Mouse (Mus musculus) limb, embryonic 10.5 days (tissue): ENCODE data around the gene Gga3. TPM values are rescaled to one million over a fixed set of nuclear protein-coding genes. Genes with fewer than 3 reads are reported as not detected.
A peak's percentile ranks its signal among the peaks of the same experiment; 100 is the strongest.

Experiments used
- DNase-seq: peaks from one replicate; pipeline ENCODE4 v3.0.0-alpha.2; 2017; ENCODE audit warnings: low spot score
- H3K27ac ChIP-seq: fragments of 300-500 bp; sonication (generic); 2 replicates; pipeline ENCODE4 v1.5.1; 2016; ENCODE audit warnings: mild to moderate bottlenecking
- H3K27me3 ChIP-seq: fragments of 300-500 bp; sonication (generic); 2 replicates; pipeline ENCODE4 v1.6.1; 2016; ENCODE audit warnings: low read depth, mild to moderate bottlenecking; ENCODE audit not compliant: poor library complexity, severe bottlenecking
- H3K36me3 ChIP-seq: fragments of 300-500 bp; sonication (generic); 2 replicates; pipeline ENCODE4 v1.6.1; 2016; ENCODE audit warnings: mild to moderate bottlenecking, moderate library complexity
- H3K4me1 ChIP-seq: fragments of 300-500 bp; sonication (generic); 2 replicates; pipeline ENCODE4 v1.6.1; 2016
- H3K4me3 ChIP-seq: fragments of 300-500 bp; sonication (generic); 2 replicates; pipeline ENCODE4 v1.5.1; 2016; ENCODE audit warnings: mild to moderate bottlenecking, moderate library complexity
- H3K9me3 ChIP-seq: fragments of 300-500 bp; sonication (generic); replicated peaks from 2 replicates; pipeline ENCODE4 v1.6.1; 2016; ENCODE audit warnings: mild to moderate bottlenecking
- WGBS: fragments of 180-500 bp; shearing (Covaris S2); methylation state at CpG from one replicate; pipeline ENCODE4 v1.1.7; 2016; 5-methylcytosine and 5-hydroxymethylcytosine counted together
- polyA plus RNA-seq: library from polyadenylated mRNA; unstranded; fragments of >200 nt; fragmentation: Nextera tagmentation; extraction: Ambion mirVana; gene quantifications from 2 replicates; pipeline ENCODE4 v1.2.1, GENCODE M21; 2016

Gga3 gene
- polyA plus RNA-seq, 1 experiment from 2014 or later = 34.9 TPM

DNA sequence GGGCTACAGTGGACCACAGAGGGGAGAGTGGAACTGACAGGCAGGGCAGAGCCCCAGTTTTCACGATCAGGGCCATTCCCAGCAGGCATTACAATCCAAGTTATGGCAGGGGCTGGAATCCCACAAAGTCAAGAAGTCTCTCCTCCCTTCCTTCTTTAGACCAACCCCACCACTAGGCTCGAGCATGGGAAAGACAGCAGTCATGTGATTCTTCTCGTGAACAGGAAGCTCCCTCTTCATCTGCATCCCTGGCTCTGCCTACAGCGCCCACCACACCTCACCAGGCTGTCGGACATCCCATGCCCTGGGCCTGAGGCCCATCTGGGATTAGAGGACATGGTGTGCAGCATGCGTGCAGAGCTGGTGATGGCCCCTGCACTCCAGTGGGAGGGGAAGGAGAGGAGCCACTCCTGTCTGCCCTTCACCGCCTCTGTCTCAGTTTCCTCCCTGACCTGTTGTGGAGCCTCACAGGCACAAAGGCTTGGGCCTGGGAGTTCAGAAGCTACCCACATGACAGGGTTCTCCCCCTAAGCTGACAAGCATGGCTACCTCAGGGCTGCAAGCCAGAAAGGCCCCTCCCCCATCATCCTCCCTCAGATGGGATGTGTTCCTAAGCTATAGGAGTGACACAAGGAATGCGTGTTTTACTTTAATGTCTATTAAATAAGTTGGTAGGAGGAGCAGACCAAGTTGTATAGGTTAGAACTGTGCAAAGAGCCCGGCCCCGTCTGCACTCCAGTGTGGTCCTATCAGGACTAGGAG is 10.7 kb upstream of the Gga3 start:
- Histone ChIP-seq H3K36me3 (peaks cover 35% of the 10 kb centered on the region), H3K9me3 (no peaks in the 10 kb centered on the region), H3K4me1 (peaks cover 24% of the 10 kb centered on the region), H3K27me3 (no peaks in the 10 kb centered on the region), H3K27ac (no peak overlapping the region), H3K4me3 (0 out of 2 replicates have a peak overlapping the region, but pooled peaks have one; percentile 0)
- no peak for DNase-seq
- 92% methylated on average over 10 of the region's 10 CpGs for WGBS

DNA sequence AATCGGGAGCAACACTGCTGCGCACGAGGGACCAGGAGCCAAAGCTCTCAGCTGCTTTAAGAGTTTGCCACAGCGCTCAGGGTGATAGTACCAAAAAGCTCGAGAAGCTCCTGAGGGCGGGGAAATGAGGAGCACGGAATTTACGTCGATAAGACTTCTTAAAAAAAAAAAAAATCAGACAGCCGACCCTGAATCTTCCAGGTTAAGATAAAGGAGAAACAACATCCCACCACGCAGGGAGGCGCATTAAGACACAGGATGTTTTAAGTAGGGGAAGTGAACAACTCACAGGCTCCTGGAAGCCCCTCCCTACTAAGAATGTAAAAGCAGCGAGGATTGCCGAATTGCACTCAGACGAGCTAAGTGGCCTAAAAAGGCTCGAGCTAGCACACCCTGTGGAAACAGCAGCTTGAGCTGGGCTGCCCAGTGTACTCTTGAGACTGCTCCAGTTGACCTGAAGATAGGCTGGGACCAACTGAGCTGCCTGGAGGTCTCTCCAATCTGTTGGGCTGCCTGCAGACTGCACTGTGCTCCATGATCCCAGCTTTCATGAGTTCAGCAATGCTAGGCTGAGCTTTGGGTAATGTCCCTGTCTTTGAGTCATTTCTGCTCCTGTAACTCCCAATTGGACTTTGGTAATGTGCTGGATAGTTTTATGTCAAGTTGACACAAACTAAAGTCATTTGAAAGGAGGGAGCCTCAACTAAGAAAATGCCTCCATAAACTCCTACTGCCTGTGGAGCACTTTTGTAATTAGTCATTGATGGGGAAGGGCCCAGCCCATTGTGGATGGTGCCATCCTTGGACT is 9.5 kb upstream of the Gga3 start:
- peaks cover 24% of the 10 kb centered on the region for H3K4me1 ChIP-seq
- H3K4me3 ChIP-seq = peak overlapping the region; percentile 72
- H3K27ac ChIP-seq = peak overlapping the region; percentile 86
- WGBS = under 1% methylated on average over 16 of the region's 16 CpGs
- no peaks in the 10 kb centered on the region for H3K27me3 ChIP-seq
- no peaks in the 10 kb centered on the region for H3K9me3 ChIP-seq
- peaks cover 44% of the 10 kb centered on the region for H3K36me3 ChIP-seq
- DNase-seq = peak; percentile 37

DNA sequence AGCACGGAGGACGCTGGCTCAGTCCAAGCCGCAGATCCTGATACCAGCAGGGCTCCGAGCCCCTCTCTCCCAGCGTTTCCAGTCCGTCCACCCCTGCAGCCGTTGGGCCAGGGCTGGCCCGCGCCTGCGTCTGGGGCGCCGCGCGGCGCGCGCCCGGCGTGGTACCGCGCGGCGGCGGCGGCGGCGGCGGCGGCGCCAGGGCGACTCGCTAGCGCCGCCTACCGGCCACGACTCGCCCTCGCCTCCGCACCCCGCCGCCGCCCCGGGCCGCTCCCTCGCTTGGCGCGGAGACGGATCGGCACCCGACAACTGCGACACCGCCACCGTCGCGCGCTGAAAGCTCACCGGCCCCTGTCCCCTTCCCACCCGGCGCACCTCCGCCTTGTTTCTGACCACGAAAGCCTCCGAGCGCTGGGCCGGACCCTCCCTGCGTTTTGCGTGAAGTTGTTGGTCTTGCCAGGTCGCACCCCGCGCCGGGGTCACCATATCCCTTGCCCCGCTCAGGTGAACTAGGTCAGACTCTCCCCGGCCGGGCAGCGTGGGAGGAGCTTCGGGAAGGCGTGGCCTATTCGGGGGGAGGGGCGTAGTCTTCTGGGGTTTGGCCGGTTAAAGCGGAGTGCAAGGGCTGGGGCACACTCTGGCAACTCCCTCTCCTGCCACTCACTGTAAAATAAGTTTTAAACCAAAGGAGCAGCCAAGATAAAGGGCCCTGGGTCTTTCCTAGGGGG is 8.7 kb upstream of the Gga3 start, which contains the start of gene Mif4gd:
Mif4gd (minus strand) TSS at position 560 of the 728 bp plus-strand sequence.
- WGBS = under 1% methylated on average over 69 of the region's 80 CpGs
- Histone ChIP-seq H3K4me1 (peaks cover 24% of the 10 kb centered on the region), H3K36me3 (peaks cover 50% of the 10 kb centered on the region), H3K9me3 (no peaks in the 10 kb centered on the region), H3K27ac (peak within 1 kb of the TSS; percentile 86), H3K27me3 (no peaks in the 10 kb centered on the region), H3K4me3 (peak within 1 kb of the TSS; percentile 72)
- peak; percentile 91 for DNase-seq

DNA sequence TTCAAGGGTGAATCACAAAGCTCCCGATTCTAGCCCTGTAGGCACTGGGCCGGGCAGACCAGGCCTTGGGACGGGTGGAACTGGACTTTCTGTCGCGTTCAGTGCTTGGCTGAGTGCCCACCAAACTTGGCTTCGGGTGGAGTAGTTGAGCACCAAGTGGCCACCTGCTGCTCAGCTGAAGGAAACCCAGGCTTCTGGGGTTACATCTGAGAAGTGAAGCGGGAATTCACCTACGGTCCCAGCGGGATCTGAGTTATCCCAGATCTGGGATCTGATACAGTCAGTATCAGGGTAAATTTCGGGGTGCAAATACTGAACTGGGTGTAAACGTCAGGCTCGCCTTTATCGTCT is 8.2 kb upstream of the Gga3 start:
- Histone ChIP-seq H3K27ac (peak overlapping the region; percentile 86), H3K27me3 (no peaks in the 10 kb centered on the region), H3K4me3 (peak overlapping the region; percentile 72), H3K4me1 (peaks cover 21% of the 10 kb centered on the region), H3K36me3 (peaks cover 50% of the 10 kb centered on the region), H3K9me3 (no peaks in the 10 kb centered on the region)
- 3% methylated on average over 13 of the region's 13 CpGs for WGBS
- no peak for DNase-seq

DNA sequence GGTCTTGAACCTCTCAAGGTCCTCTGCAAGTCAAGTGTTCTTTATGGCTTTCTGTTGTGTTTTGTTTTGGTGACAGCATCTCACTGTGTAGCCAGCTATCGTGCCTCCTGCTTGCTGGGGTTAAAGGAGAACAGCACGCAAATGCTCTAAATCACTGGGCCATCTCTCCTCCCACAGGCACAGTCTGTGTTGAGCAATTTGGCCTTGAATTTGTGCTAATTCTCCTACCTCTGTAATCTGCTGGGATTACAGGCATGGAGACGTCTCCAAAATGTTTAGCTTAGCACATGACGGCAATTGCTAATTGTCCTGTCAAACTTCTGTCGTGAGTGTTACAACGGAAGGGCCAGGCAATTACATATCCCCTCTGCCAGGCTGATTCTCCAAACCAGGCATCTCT is 7.3 kb upstream of the Gga3 start:
- H3K27ac ChIP-seq = no peak overlapping the region
- WGBS = 65% methylated on average over 6 of the region's 6 CpGs
- H3K4me3 ChIP-seq = no peak overlapping the region
- no peaks in the 10 kb centered on the region for H3K9me3 ChIP-seq
- peaks cover 55% of the 10 kb centered on the region for H3K36me3 ChIP-seq
- no peak for DNase-seq
- no peaks in the 10 kb centered on the region for H3K27me3 ChIP-seq
- H3K4me1 ChIP-seq = peaks cover 21% of the 10 kb centered on the region

DNA sequence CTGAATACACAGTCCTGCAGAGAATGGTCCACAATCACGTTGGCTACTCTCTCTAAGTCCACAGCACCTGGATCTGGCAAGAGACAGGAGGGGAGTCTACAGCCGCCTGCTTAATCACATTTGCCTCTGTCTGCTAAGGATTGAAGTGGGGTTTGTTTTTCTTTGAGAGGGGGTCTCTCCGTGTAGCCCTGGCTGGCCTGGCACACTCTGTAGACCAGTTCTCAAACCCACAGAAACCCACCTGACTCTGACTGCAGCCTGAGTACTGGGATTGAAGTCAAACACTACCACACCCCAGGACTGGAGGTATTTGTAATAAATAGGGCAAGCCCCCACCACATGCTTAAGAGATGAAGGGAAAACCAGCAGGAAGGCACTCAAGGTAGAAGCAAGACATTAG is 5.7 kb upstream of the Gga3 start:
- Histone ChIP-seq H3K36me3 (peaks cover 52% of the 10 kb centered on the region), H3K27ac (no peak overlapping the region), H3K9me3 (no peaks in the 10 kb centered on the region), H3K4me3 (no peak overlapping the region), H3K27me3 (no peaks in the 10 kb centered on the region), H3K4me1 (peaks cover 29% of the 10 kb centered on the region)
- WGBS = 75% methylated on average over 3 of the region's 3 CpGs
- no peak for DNase-seq

DNA sequence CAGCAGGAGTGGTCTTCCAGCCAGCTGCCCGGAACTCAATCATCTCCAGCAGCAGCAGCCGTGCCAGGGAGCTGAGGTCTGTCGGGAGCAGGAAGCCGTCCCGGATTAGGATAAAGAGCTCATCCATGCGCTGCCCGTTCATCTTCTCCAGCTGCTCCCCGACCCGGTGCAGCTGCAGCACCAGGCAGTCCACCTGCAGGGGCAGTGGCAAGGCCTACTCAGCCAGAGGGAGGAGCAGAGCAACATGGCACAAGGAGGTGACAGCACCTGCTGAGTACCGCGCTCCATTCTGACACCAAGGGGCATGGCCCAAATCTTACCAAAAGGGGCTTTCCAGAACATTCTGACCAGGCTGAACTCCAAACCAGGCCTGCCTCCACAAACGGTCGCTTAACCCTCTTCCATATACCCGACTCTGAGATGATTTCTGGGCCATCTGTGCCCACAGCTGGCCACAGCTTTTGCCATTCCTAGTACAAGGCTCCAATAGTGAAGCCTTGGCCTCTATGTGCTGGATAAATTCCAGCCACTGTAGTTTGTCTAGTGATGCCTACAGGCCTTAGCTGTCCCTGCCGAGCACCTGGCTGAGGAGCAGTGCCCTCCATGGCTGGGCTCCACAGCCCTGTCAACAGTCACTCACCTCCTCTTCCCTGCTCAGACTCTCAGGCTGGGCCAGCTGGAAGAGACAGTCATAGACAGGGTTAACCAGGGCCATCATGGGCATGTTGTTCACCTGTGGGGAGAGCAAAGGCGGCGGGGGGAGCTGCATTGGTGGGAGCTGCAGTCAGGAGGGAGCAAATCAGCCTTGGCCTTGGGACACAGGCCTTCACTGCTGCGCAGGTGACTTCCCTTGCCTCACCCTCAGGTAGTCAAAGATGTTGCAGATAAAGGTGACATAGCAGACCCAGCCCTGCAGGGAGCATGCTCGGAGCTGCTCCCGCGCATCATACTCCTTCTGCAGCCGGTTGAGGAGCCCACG is 4.9 kb upstream of the Gga3 start:
- H3K4me3 ChIP-seq = peak overlapping the region; percentile 9; the same call in 1 of the 2 replicates
- 87% methylated on average over 23 of the region's 23 CpGs for WGBS
- H3K4me1 ChIP-seq = peaks cover 29% of the 10 kb centered on the region
- DNase-seq = no peak
- H3K27ac ChIP-seq = no peak overlapping the region
- no peaks in the 10 kb centered on the region for H3K27me3 ChIP-seq
- H3K36me3 ChIP-seq = peaks cover 51% of the 10 kb centered on the region
- no peaks in the 10 kb centered on the region for H3K9me3 ChIP-seq

DNA sequence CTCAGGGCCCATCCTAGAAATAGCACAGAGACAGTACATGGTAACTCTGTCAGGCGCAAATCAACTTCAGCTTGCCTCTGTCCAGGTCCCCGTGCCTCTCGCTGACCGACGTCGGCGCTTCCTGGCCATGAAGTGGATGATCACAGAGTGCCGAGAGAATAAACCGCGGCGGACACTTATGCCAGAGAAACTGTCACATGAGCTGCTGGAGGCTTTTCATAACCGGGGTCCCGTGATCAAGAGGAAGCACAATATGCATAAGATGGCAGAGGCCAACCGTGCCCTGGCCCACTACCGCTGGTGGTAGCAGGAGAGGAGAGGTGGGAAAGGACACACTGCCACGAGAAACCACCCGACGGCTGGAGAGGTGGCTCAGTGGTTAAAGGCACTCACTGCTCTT is 2.9 kb upstream of the Gga3 start:
- Histone ChIP-seq H3K4me3 (no peak overlapping the region), H3K27me3 (no peaks in the 10 kb centered on the region), H3K4me1 (peaks cover 27% of the 10 kb centered on the region), H3K9me3 (no peaks in the 10 kb centered on the region), H3K27ac (no peak overlapping the region), H3K36me3 (peaks cover 57% of the 10 kb centered on the region)
- WGBS = 97% methylated on average over 18 of the region's 18 CpGs
- no peak for DNase-seq

DNA sequence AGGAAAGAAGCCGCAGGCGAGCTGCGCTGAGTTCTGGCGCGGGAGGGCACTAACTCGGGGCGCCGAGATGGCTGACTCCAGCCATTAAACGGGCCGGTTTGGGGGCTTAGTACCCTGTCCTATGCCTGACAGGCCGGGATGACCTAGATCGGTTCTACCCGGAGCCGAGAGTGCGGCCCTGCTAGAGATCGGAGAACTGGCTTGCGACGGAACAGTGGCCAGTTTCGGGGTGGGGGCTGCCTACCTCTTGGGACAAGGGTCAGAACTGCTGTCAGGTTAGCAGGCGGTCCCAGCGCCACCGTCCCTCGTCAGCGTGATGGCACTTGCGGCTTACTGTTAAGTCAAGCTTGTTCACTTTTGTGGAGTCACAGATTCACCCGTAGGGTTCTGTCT is 449 bp upstream of the Gga3 start:
- Histone ChIP-seq H3K4me1 (peaks cover 23% of the 10 kb centered on the region), H3K27me3 (no peaks in the 10 kb centered on the region), H3K36me3 (peaks cover 67% of the 10 kb centered on the region), H3K9me3 (no peaks in the 10 kb centered on the region), H3K4me3 (peak overlapping the region; percentile 100), H3K27ac (peak overlapping the region; percentile 99)
- DNase-seq = no peak
- under 1% methylated on average over 26 of the region's 26 CpGs for WGBS

DNA sequence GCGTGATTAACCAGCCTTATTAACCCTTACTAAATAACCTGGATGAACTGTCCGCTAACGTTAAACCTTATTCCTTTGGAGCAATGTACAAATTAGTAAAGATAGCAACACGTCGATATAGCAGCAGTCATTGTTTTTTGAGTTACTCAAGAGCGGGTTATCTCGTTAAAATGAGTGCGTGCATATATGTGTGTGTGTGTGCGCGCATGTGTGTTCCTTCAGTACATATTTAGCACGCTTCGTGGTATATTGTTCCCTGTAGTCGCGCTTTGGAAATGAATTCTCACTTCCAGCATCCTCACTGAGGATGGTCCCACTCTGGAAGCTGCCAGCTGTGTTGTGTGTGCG is 749 bp downstream of the Gga3 start:
- WGBS = 8% methylated on average over 15 of the region's 15 CpGs
- DNase-seq = no peak
- peaks cover 66% of the 10 kb centered on the region for H3K36me3 ChIP-seq
- H3K9me3 ChIP-seq = no peaks in the 10 kb centered on the region
- H3K27me3 ChIP-seq = no peaks in the 10 kb centered on the region
- peaks cover 23% of the 10 kb centered on the region for H3K4me1 ChIP-seq
- H3K27ac ChIP-seq = peak overlapping the region; percentile 99
- peak overlapping the region; percentile 100 for H3K4me3 ChIP-seq

DNA sequence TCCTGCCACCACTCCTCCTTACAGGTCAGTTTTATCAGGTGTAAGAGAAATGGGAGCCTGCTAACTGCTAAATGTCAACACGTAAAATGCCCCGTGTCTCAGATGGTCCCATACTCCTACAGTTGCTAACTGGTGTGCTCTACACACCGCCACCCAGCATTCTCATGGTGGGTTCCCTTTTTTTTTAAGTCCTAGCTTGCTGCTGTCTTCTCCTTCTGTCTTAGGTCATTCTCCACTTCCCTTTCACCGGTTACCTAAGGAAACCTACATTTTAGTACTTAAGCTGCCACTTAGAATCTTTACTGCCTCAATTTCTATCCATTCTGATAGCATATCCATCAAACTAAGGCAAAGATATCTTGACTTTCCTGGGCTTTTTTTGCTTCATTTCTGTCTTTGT is 2.7 kb downstream of the Gga3 start:
- DNase-seq = no peak
- H3K27ac ChIP-seq = no peak overlapping the region
- H3K27me3 ChIP-seq = no peaks in the 10 kb centered on the region
- no peaks in the 10 kb centered on the region for H3K9me3 ChIP-seq
- peaks cover 23% of the 10 kb centered on the region for H3K4me1 ChIP-seq
- peaks cover 66% of the 10 kb centered on the region for H3K36me3 ChIP-seq
- no peak overlapping the region for H3K4me3 ChIP-seq
- 93% methylated on average over 4 of the region's 4 CpGs for WGBS

DNA sequence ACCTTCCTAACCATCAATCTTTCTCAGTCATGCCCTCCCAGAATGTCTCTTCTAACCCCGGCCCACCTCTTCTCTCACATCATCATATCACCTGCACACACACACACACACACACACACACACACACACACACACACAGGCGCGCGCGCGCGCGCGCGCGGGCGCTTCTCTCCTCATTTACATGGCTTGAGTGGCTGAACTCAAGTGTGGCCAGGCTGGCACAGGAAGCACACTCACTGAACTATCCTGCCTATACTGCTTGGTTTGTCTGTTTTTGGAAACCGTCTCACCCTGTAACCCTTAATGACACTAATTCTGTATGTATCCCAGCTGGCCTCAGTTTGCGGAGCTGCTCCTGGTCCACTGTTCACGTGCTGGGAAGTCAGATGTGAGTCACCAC is 3.1 kb downstream of the Gga3 start:
- WGBS = 95% methylated on average over 15 of the region's 15 CpGs
- Histone ChIP-seq H3K36me3 (peaks cover 66% of the 10 kb centered on the region), H3K9me3 (no peaks in the 10 kb centered on the region), H3K4me3 (no peak overlapping the region), H3K4me1 (peaks cover 23% of the 10 kb centered on the region), H3K27me3 (no peaks in the 10 kb centered on the region), H3K27ac (no peak overlapping the region)
- DNase-seq = no peak
